Mouse (Mus musculus) lung, postnatal 0 days (tissue): ENCODE measurements around the gene Pde4d. TPM values are rescaled to one million over a fixed set of nuclear protein-coding genes. Genes with fewer than 3 reads are reported as not detected.

Experiments used
- ATAC-seq: fragments of 200-750 bp; cut with Nextera tagmentation; 2 replicates; pipeline ENCODE4 v1.8.0; 2017; ENCODE audit warnings: moderate library complexity
- DNase-seq: peaks from one replicate; pipeline ENCODE4 v3.0.0-alpha.2; 2016; ENCODE audit warnings: low spot score
- H3K27ac ChIP-seq: fragments of 300-500 bp; sonication (generic); 2 replicates; pipeline ENCODE4 v1.5.1; 2014; ENCODE audit warnings: antibody characterized with exemption, mild to moderate bottlenecking, low read length, mixed read lengths
- H3K27me3 ChIP-seq: fragments of 300-500 bp; sonication (generic); replicated peaks from 2 replicates; pipeline ENCODE4 v1.6.1; 2014; ENCODE audit warnings: low read length, mixed read lengths; ENCODE audit not compliant: insufficient read depth
- H3K36me3 ChIP-seq: fragments of 300-500 bp; sonication (generic); 2 replicates; pipeline ENCODE4 v1.6.1; 2014; ENCODE audit warnings: low read length, mixed read lengths; ENCODE audit not compliant: insufficient read depth
- H3K4me1 ChIP-seq: fragments of 300-500 bp; sonication (generic); 2 replicates; pipeline ENCODE4 v1.6.1; 2014; ENCODE audit warnings: antibody characterized with exemption, low read depth, low read length, mixed read lengths; ENCODE audit not compliant: insufficient read depth
- H3K4me2 ChIP-seq: fragments of 300-500 bp; sonication (generic); replicated peaks from 2 replicates; pipeline ENCODE4 v1.6.1; 2014; ENCODE audit warnings: low read depth, mild to moderate bottlenecking, low read length, moderate library complexity, mixed read lengths
- H3K4me3 ChIP-seq: fragments of 300-500 bp; sonication (generic); 2 replicates; pipeline ENCODE4 v1.5.1; 2014; ENCODE audit warnings: low read depth, low read length
- H3K9ac ChIP-seq: fragments of 300-500 bp; sonication (generic); replicated peaks from 2 replicates; pipeline ENCODE4 v1.6.1; 2014; ENCODE audit warnings: low read depth, mild to moderate bottlenecking
- H3K9me3 ChIP-seq: fragments of 300-500 bp; sonication (generic); 2 replicates; pipeline ENCODE4 v1.6.1; 2016; ENCODE audit warnings: low read length, mixed read lengths
- CTCF ChIP-seq: IDR thresholded peaks from 2 replicates; pipeline ENCODE4 v1.5.1; 2016; ENCODE audit warnings: antibody characterized with exemption, mild to moderate bottlenecking
- EP300 ChIP-seq: IDR thresholded peaks from 2 replicates; pipeline ENCODE4 v1.6.1; 2016; ENCODE audit warnings: antibody characterized with exemption, mild to moderate bottlenecking, control low read depth
- WGBS: fragments of 180-500 bp; shearing (Covaris S2); extraction: QIAGEN DNeasy Blood & Tissue Kit; methylation state at CpG from one replicate; pipeline ENCODE4 v1.1.7; 2014; 5-methylcytosine and 5-hydroxymethylcytosine counted together
- polyA plus RNA-seq: library from polyadenylated mRNA; unstranded; fragments of >200 nt; fragmentation: Nextera tagmentation; extraction: Ambion mirVana; gene quantifications from 2 replicates; pipeline ENCODE4 v1.2.1, GENCODE M21; 2015

The Pde4d gene
- polyA plus RNA-seq, 1 experiment from 2014 or later, result 19.7 TPM

DNA sequence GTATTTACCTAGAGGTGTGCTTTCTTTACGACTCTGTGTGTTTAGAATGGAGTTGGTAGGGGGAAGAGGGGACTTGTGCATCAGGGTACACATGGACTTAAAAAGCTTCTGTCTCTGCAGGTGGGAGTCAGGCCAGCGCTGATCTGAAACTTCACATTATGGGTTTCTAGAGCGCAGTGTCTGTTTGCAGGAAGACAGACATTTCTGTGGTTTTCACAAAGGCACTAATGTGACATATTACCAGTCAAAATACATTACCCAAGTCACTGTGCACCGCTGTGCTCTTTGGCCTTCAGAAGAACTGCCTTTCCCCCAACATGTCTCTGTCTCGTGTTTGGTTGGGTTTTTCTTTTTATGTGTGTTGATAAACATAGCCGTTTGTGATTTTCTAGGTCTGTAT is 1395.1 kb downstream of the Pde4d start:
- ATAC-seq (no peak), DNase-seq (no peak)
- 75% methylated on average over 6 of the region's 6 CpGs for WGBS
- TF ChIP-seq EP300, result no peak
- TF ChIP-seq CTCF, result no peak
- Histone ChIP-seq H3K9me3 (no peaks in the 10 kb centered on the region), H3K27ac (no peak overlapping the region), H3K9ac (no peak overlapping the region), H3K36me3 (no peaks in the 10 kb centered on the region), H3K4me2 (no peak overlapping the region), H3K4me3 (no peak overlapping the region), H3K27me3 (no peaks in the 10 kb centered on the region), H3K4me1 (no peaks in the 10 kb centered on the region)

DNA sequence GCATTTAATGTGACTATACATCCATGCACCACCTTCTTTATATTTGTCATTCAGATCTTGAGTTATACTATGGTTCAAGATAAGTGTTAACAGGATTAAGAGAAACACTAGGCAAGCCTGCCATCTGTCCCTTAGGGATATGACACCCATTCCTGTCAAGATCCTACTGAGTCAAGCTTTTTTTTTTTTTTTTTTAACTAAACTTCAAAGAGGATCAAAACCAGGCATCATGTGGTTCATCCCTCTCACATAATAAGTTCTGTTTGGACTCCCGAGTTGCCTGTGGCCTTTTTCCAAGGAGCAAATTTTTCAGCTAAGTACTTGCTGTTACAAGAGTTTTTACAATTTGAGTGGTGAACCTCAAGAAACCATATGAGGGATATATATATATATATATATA is 1414.1 kb downstream of the Pde4d start:
- H3K9ac ChIP-seq, result no peak overlapping the region
- H3K27ac ChIP-seq, result no peak overlapping the region
- H3K36me3 ChIP-seq, result no peaks in the 10 kb centered on the region
- no peak overlapping the region for H3K4me2 ChIP-seq
- TF ChIP-seq EP300 (no peak), CTCF (no peak)
- no peaks in the 10 kb centered on the region for H3K9me3 ChIP-seq
- no peaks in the 10 kb centered on the region for H3K4me1 ChIP-seq
- WGBS, result 29% methylated on average over 1 of the region's 1 CpGs
- no peak overlapping the region for H3K4me3 ChIP-seq
- no peaks in the 10 kb centered on the region for H3K27me3 ChIP-seq
- peak; percentile 52 for DNase-seq
- peak; percentile 54 for ATAC-seq

DNA sequence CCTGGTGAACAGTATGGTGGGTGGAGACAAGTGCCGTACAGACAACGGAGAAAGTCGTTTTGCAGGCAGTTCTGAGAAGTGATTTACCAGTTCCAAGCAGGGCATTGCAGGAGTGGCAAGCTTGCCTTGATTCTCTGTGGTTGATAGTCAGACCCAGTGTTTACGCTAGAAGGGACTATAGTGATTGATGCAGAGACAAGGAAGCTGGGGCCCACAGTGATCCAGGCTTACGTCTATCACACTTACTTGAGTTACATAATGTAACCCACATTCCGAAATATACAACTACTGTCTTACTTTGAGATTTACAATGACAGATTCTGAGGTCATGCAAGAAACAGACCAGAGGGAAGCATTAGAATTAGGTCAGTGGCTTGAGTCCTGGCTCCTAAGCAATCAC is 1414.6 kb downstream of the Pde4d start:
- no peaks in the 10 kb centered on the region for H3K9me3 ChIP-seq
- no peaks in the 10 kb centered on the region for H3K27me3 ChIP-seq
- H3K4me2 ChIP-seq, result no peak overlapping the region
- no peak for TF ChIP-seq EP300
- no peak for TF ChIP-seq CTCF
- no peak overlapping the region for H3K9ac ChIP-seq
- H3K27ac ChIP-seq, result no peak overlapping the region
- DNase-seq (peak; percentile 45), ATAC-seq (peak; percentile 72)
- H3K4me3 ChIP-seq, result no peak overlapping the region
- no peaks in the 10 kb centered on the region for H3K36me3 ChIP-seq
- H3K4me1 ChIP-seq, result no peaks in the 10 kb centered on the region
- WGBS, result 52% methylated on average over 6 of the region's 6 CpGs

GRCm38 (mm10) chr13:109880392-109880791 is 1430.6 kb downstream of the Pde4d start:
- DNase-seq, result no peak
- WGBS, result 56% methylated on average over 8 of the region's 8 CpGs
- Histone ChIP-seq H3K4me3 (no peak overlapping the region), H3K36me3 (no peaks in the 10 kb centered on the region), H3K27me3 (no peaks in the 10 kb centered on the region), H3K27ac (no peak overlapping the region), H3K4me2 (no peak overlapping the region), H3K9me3 (no peaks in the 10 kb centered on the region), H3K4me1 (no peaks in the 10 kb centered on the region), H3K9ac (no peak overlapping the region)
- no peak for TF ChIP-seq CTCF
- TF ChIP-seq EP300, result no peak
- ATAC-seq, result no peak

DNA sequence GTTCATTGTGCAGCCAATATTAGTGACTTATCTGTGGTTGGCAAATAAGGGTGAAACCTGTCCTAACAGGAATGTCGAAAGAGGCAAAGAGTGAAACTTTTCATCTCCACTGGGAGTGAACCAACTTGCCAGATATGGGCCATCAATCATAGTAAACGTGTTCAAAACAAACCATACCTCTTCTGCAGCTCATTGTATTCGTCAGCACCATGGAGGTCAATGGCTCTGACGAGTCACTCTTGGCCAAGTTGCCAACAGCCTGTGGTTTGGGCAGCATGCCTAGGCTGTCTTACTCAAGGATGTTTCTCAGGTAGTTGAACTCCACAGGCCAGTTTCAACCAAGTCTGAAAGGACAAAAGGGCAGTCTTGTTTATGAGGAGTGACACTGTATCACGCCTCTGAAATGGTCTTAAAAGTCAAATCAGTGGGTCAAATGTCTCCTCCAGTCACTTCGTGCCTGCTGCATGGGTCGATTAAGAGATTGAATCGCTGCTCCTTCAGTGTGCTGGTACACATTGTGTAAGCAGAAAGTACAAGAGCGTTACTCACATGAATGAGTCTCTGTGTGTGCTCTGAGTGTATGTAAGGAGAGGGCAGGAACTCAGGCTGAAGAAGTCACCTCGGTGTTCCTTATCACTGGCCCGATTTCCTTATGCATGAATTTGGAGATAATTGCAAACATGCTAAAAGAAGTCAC is 1431.6 kb downstream of the Pde4d start:
- DNase-seq, result peak; percentile 26
- TF ChIP-seq EP300 (no peak), CTCF (no peak)
- 55% methylated on average over 11 of the region's 11 CpGs for WGBS
- no peaks in the 10 kb centered on the region for H3K27me3 ChIP-seq
- H3K27ac ChIP-seq, result no peak overlapping the region
- no peak overlapping the region for H3K4me3 ChIP-seq
- H3K9ac ChIP-seq, result no peak overlapping the region
- H3K4me1 ChIP-seq, result no peaks in the 10 kb centered on the region
- ATAC-seq, result peak; percentile 49
- no peaks in the 10 kb centered on the region for H3K36me3 ChIP-seq
- H3K4me2 ChIP-seq, result no peak overlapping the region
- H3K9me3 ChIP-seq, result no peaks in the 10 kb centered on the region

- 56% methylated on average over 5 of the region's 5 CpGs for WGBS
Observed at GRCm38 (mm10) chr13:109883636-109884035, 1433.9 kb downstream of the Pde4d start.

More at GRCm38 (mm10) chr13:109883636-109884035, 1433.9 kb downstream of the Pde4d start:
- H3K9me3 ChIP-seq, result no peaks in the 10 kb centered on the region
- H3K4me1 ChIP-seq, result no peaks in the 10 kb centered on the region
- H3K27me3 ChIP-seq, result no peaks in the 10 kb centered on the region
- H3K4me3 ChIP-seq, result no peak overlapping the region
- TF ChIP-seq EP300 (no peak), CTCF (no peak)
- no peak for ATAC-seq
- no peaks in the 10 kb centered on the region for H3K36me3 ChIP-seq
- DNase-seq, result no peak
- H3K27ac ChIP-seq, result no peak overlapping the region
- no peak overlapping the region for H3K4me2 ChIP-seq
- no peak overlapping the region for H3K9ac ChIP-seq
